Mouse (Mus musculus) yolk sac, embryonic 10.5 days (tissue): ENCODE data around the gene Olfr548-ps1.
"Not testable (repeated sequence)": the region's sequence is repeated elsewhere in the genome, so short reads cannot be mapped to it uniquely, and the experiment has no call there.

Experiments used
- DNase-seq: peaks from one replicate; pipeline ENCODE4 v3.0.0-alpha.2; 2017; ENCODE audit warnings: low spot score

Olfr548-ps1 gene

GRCm38 (mm10) chr7:102540596-102540995, at the start of gene Olfr548-ps1:
Gene Olfr548-ps1, plus strand, starts transcription at chr7:102540896.
- no peak for DNase-seq

DNA sequence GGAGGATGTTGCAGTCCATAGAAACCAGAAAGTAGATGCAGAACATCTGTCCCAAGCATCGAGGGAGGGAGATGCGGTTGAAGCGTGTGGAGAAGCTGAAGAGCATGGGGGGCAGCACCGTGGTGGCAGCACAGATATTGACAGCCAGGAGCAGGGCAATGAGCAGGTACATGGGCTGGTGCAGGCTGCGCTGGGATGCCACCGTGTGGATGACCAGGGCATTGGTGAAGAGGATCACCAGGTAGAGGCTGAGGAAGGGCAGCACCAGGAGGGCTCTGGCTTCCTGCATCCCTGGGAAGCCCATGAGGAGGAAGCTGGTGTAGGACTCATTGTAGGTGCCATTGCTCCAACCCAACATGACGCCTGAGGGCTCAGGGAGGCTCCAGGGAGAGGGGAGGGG, 46.3 kb upstream of the Olfr548-ps1 start:
- DNase-seq = not testable (repeated sequence)

GRCm38 (mm10) chr7:102499473-102499872, 41.2 kb upstream of the Olfr548-ps1 start, which contains the start of gene Olfr545:
Gene Olfr545, minus strand, starts transcription at chr7:102499573.
- DNase-seq = no peak

DNA sequence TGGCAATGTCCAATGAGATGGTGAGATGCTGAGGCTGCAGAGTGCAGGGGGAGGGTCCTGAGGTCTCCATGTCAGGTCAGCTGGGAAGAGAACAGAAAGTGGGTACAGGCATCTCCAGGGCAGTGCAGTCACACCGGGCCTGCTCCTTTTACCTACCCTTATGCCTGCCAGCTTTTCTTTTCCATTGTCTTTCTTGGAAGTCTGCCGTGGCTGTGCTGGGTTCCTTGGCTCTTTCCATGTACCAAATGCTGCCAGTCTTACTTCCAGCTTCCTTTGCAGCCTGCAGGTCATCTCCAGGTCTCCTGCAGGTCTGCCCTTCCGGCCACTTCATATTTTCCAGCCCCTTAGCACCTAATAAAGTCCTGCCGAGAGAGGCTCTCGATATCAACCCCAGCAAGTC, 38.7 kb upstream of the Olfr548-ps1 start:
- DNase-seq = no peak

GRCm38 (mm10) chr7:102506848-102507247, 33.8 kb upstream of the Olfr548-ps1 start:
- DNase-seq = peak; percentile 41

- no peak for DNase-seq
These were observed 32.6 kb upstream of the Olfr548-ps1 start for GRCm38 (mm10) chr7:102508066-102508465.

GRCm38 (mm10) chr7:102508666-102509065, 32.0 kb upstream of the Olfr548-ps1 start:
- DNase-seq = no peak

GRCm38 (mm10) chr7:102509726-102510125, 31.0 kb upstream of the Olfr548-ps1 start:
- DNase-seq = no peak

- no peak for DNase-seq
These were observed 28.8 kb upstream of the Olfr548-ps1 start for GRCm38 (mm10) chr7:102511927-102512326.

DNA sequence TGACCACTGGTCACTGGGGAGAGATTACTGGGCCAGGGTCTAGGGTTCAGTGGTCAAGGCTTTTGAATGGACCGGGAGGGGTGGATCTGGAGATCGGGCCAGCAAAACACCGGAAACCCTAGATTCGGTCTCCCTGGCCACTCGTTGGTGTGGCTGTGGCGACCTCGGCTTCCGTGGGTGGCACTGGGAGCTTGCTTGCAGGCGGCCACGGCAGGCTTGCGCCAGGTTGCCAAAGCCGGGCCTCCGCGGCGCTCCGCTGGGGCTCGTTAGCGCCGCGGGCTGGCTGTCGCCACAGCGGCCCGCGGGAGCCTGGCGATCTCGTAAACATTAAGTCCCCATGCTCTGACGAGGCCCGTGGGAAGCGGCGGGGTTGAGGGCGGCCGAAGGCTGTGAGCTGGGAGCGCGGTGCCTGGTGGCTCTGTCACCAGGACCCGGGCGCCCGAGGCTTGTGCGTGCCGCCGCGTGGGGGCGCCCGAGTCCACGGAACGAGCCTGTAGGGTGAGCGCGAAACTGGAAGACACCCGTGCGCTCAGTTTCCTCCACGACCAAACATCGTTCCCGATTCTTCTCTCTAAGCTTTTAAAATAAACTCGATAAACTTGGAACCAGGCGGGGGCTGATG, 27.8 kb upstream of the Olfr548-ps1 start:
- peak; percentile 72 for DNase-seq

DNA sequence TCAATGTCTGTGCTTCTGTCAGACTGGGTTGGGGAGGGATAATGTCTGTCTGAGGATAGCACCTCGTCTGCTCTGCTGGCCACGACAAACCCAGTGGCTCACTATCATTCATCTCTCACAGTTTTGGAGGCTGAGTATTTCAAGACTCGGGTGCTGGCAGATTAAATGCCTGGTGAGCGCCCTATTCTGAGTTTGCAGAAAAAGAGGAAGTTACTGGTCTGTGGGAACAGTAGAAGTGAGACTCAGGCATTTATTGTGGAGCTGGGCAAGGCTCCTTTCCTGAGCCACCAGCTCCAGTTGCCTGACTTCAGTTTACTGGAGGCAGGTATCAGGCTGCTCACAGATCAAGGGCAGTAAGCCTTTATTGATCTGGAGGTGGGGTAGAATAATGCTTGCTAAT, 26.6 kb upstream of the Olfr548-ps1 start:
- DNase-seq = no peak

- DNase-seq = no peak
These were observed 24.2 kb upstream of the Olfr548-ps1 start for GRCm38 (mm10) chr7:102516261-102517050.

- DNase-seq = no peak
These were observed 23.7 kb upstream of the Olfr548-ps1 start for GRCm38 (mm10) chr7:102517051-102517335.

GRCm38 (mm10) chr7:102529052-102529451, 11.6 kb upstream of the Olfr548-ps1 start:
- no peak for DNase-seq

DNA sequence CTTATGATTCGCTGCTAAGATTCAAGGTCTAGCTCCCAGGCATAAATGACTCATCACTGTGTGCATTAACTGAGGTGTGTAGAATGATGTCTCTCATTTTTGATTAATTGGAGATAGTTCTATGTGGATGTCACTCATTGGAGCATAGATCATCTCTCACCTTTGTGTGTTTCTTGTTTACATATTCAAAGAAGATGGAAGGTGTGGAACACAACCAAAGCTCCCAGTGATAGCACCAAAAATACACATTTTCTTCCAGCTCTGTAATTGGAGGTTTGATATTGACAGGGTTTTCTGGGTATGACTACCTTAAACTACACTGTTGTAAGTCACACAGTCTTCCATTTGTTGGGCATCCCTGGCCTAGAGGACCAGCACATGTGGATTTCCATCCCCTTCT, 6.2 kb upstream of the Olfr548-ps1 start, which contains the start of gene Olfr547:
Olfr547 (plus strand) TSS at position 301 of the 400 bp plus-strand sequence.
- DNase-seq = no peak

GRCm38 (mm10) chr7:102541251-102541650, 555 bp downstream of the Olfr548-ps1 start:
- no peak for DNase-seq

DNA sequence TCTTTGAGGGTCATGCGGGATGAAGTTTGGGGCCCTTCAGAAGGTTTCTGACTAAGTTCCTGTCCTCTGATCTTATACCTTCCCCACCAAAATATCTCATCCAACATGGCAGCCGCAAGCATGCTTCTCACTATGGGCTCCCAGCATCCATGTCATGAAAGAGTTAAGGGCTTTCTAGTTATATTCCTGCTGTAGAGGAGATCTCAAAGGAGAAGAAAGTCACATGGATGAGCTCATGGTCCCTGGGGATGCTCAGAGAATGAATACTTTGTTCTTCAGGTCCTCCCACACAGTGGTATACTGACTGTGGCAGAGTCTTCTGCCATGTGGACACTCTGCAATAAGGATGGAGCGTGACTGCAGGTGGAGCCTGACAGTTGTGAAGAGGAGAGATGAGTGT, 8.9 kb downstream of the Olfr548-ps1 start, which contains the start of gene Olfr549:
Olfr549 (plus strand) TSS at position 301 of the 400 bp plus-strand sequence.
- DNase-seq = no peak

DNA sequence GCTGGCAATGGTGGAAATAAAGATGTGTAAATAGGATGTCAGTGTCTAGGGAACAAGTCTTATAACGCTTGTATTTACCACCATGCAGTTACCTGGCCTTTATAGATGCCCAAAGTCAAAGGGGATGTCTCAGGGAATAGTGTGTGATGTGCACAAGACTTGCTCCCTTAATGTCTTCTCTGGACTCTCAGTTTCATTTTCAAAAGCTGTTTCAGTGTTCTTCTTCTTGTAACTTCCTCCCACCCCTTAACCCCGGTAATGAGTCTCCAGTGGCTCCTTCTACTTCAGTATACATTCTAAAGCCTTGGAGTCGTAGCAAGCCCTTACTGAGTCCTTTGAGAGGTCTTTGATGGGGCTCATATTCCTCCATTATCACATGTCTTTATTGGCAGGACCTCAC, 12.6 kb downstream of the Olfr548-ps1 start:
- DNase-seq = no peak

DNA sequence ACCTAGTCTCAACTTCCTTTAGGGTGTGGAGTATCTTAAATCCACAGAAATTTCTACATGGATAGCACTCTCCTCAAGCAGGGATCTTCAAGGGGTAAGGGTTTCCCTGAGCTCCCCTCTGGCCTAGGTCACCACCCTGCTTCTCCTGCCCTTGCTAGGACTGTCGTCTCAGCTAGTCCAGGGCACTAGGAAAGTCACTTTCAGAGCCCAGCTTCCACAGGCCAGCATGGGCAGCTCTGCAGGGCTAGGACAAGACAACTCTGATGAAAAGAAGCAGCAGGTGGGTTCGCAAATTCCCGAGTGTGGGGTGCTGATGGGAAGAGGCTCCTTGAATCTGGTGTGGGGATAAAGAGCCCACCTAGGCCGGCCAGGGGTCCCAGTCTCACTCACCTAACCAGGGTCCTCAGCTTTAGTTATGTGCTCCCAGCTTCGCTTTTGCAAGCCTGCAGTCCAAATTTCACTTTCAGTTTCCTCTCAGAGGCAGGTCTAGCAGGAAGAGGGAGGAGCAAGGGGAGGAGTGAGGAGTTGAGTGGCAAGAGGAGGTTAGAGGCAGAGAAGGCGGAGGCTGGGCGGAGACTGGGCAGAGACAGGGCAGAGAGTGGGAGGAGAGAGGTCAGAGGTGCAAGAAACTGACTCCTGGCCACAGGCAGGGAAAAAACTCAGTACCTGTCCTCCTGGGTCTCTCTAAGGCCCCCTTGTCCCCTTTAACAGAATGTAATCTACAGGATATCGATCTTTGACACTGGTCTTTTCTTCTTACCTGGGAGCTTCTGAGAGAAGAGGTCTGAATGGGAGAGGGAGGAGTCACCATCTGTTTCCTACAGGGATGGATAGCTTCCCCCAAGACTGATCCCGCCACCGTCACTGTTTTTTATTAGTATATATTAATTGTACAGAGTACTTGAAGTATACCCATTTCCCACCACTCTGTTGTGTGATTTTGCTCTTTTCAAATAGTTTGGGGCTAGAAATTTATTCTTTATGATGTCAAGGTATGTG, 24.6 kb downstream of the Olfr548-ps1 start, which contains the start of gene Trim21:
Trim21 (minus strand) TSS at position 488 of the 999 bp plus-strand sequence.
- peak; percentile 90 for DNase-seq

- DNase-seq = no peak
These were observed 25.5 kb downstream of the Olfr548-ps1 start for GRCm38 (mm10) chr7:102566219-102566618.

DNA sequence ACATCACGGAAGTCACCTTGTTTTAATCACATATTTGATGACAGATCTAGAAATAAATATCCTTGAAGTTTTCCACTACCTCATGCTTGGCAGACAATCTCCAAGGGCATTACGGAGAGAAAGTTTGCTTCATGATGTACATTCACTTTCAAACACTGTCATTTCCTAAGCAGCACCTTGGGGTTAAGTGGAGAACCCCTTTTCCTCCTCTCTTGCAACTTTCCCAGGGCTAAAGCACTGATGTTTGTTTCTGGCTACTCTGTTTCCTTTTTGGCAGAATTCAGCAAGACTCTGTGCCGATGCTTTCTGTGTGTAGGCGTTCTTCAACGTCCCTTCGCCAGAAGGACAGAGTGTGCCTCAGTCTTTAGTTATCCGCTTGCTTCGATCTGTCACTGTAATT, 30.4 kb downstream of the Olfr548-ps1 start, which contains the start of gene Olfr550:
Olfr550 (plus strand) TSS at position 301 of the 400 bp plus-strand sequence.
- no peak for DNase-seq
